Mouse (Mus musculus) forebrain, embryonic 15.5 days (tissue): ENCODE measurements around the gene Srl. TPM values are rescaled to one million over a fixed set of nuclear protein-coding genes. Genes with fewer than 3 reads are reported as not detected.
A peak's percentile ranks its signal among the peaks of the same experiment; 100 is the strongest.

Experiments used
- ATAC-seq: fragments of 200-750 bp; cut with Nextera tagmentation; replicated peaks from 2 replicates; pipeline ENCODE4 v1.8.0; 2017; ENCODE audit warnings: mild to moderate bottlenecking, moderate TSS enrichment, moderate library complexity
- H3K27ac ChIP-seq: fragments of 300-500 bp; sonication (generic); replicated peaks from 2 replicates; pipeline ENCODE4 v1.5.1; 2015; ENCODE audit warnings: mild to moderate bottlenecking, inconsistent platforms
- H3K27me3 ChIP-seq: fragments of 300-500 bp; sonication (generic); 2 replicates; pipeline ENCODE4 v1.6.1; 2015; ENCODE audit warnings: inconsistent platforms
- H3K36me3 ChIP-seq: fragments of 300-500 bp; sonication (generic); 2 replicates; pipeline ENCODE4 v1.6.1; 2015; ENCODE audit warnings: mild to moderate bottlenecking, inconsistent platforms
- H3K4me1 ChIP-seq: fragments of 300-500 bp; sonication (generic); 2 replicates; pipeline ENCODE4 v1.6.1; 2015; ENCODE audit warnings: inconsistent platforms
- H3K4me2 ChIP-seq: fragments of 300-500 bp; sonication (generic); replicated peaks from 2 replicates; pipeline ENCODE4 v1.6.1; 2015; ENCODE audit warnings: mild to moderate bottlenecking, inconsistent platforms
- H3K4me3 ChIP-seq: fragments of 300-500 bp; sonication (generic); 2 replicates; pipeline ENCODE4 v1.5.1; 2015; ENCODE audit warnings: mild to moderate bottlenecking, inconsistent platforms
- H3K9ac ChIP-seq: fragments of 300-500 bp; sonication (generic); replicated peaks from 2 replicates; pipeline ENCODE4 v1.6.1; 2015; ENCODE audit warnings: mild to moderate bottlenecking, inconsistent platforms
- H3K9me3 ChIP-seq: fragments of 300-500 bp; sonication (generic); 2 replicates; pipeline ENCODE4 v1.6.1; 2016; ENCODE audit warnings: inconsistent platforms
- WGBS: fragments of 180-500 bp; shearing (Covaris S2); methylation state at CpG from one replicate; pipeline ENCODE4 v1.1.7; 2015; ENCODE audit warnings: mixed read lengths; 5-methylcytosine and 5-hydroxymethylcytosine counted together
- polyA plus RNA-seq: library from polyadenylated mRNA; unstranded; fragments of >200 nt; fragmentation: Nextera tagmentation; extraction: Ambion mirVana; gene quantifications from 2 replicates; pipeline ENCODE4 v1.2.1, GENCODE M21; 2015

Gene Srl
- polyA plus RNA-seq, 1 experiment from 2014 or later = 40.1 TPM

DNA sequence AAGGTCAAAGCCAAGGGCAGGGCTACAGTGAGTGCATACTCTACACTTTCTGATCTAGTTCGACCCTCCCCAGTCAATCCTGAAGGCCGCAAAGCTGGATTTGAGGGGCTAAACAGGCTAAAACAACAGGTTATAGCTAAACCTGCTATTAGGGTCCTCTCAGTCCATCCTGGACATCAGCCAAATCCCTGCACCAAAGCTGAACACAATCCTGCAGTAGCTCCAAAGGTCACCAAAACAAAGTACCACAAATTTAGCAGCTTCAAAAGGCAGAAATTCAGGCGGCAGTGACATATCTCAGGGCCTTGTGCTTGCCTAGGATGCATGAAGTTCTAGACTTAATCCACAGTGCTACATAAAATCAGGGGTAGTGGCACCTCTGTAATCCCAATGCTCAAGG lies 35.4 kb downstream of the Srl start:
- no peaks in the 10 kb centered on the region for H3K4me1 ChIP-seq
- H3K4me3 ChIP-seq = no peak overlapping the region
- no peak overlapping the region for H3K9ac ChIP-seq
- WGBS = 84% methylated on average over 3 of the region's 3 CpGs
- ATAC-seq = no peak
- no peak overlapping the region for H3K4me2 ChIP-seq
- H3K27ac ChIP-seq = no peak overlapping the region
- no peaks in the 10 kb centered on the region for H3K36me3 ChIP-seq
- no peaks in the 10 kb centered on the region for H3K27me3 ChIP-seq
- H3K9me3 ChIP-seq = no peaks in the 10 kb centered on the region

DNA sequence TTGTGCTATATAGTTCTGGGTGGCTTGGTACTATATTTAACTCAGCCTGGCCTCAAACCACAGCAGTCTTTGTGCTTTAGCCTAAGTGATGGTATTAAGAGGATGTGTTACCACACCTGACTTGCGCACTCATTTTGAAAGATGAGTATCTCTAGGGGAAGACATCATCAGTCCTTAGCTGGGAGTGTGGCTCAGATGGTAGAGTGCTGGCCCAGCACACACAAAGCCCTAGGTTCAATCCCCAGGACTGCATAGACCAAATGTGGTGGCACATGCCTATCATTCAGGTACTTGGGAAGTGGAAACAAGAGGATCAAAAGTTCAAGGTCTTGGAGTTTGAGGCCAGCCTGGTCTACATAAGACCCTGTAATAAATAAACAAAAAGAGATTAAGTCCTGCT lies 38.1 kb downstream of the Srl start:
- H3K27me3 ChIP-seq = no peaks in the 10 kb centered on the region
- H3K36me3 ChIP-seq = no peaks in the 10 kb centered on the region
- H3K9me3 ChIP-seq = no peaks in the 10 kb centered on the region
- H3K4me1 ChIP-seq = no peaks in the 10 kb centered on the region
- 93% methylated on average over 1 of the region's 1 CpGs for WGBS
- ATAC-seq = no peak
- H3K27ac ChIP-seq = no peak overlapping the region
- H3K4me3 ChIP-seq = no peak overlapping the region
- no peak overlapping the region for H3K4me2 ChIP-seq
- H3K9ac ChIP-seq = no peak overlapping the region

DNA sequence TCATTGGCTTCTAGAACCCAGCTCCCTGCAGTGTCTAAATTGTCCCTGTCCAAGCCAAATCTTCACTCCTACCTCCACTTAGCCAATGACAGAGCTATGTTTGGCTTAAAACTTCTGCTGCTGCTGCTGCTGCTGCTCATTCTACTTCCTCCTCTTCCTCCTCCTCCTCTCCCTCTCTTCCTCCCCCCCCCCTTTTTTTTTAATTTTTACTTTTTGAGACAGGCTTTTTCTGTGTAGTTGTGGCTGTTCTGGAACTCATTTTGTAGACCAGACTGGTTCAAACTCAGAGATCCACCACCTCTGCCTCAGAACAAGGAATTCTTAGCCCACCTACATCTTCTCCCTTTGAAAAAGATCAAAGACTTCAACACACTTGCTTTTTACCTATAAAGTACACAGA lies 39.0 kb downstream of the Srl start:
- no peaks in the 10 kb centered on the region for H3K27me3 ChIP-seq
- H3K4me2 ChIP-seq = no peak overlapping the region
- no peak for ATAC-seq
- H3K9me3 ChIP-seq = no peaks in the 10 kb centered on the region
- no peaks in the 10 kb centered on the region for H3K4me1 ChIP-seq
- H3K27ac ChIP-seq = no peak overlapping the region
- no peaks in the 10 kb centered on the region for H3K36me3 ChIP-seq
- H3K4me3 ChIP-seq = no peak overlapping the region
- no peak overlapping the region for H3K9ac ChIP-seq

DNA sequence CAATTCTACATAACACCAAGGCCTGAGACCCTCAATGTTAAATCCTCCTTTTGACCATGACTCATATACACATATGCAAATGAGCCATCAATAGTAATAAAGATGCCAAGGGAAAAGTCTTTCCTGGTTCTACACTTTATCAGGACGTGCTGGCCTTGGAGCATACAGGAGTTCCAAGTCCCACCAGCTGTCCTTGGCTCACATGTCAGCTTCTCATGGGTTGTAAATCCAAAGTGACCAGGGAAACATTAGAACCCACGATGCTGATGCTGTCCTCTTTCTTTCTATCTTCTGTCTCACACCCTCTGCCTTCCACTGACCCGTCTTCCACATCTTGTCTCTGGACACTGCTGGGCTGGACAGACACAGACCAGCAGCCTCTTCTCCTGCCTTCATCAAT lies 39.9 kb downstream of the Srl start:
- Histone ChIP-seq H3K27ac (no peak overlapping the region), H3K36me3 (no peaks in the 10 kb centered on the region), H3K9me3 (no peaks in the 10 kb centered on the region), H3K4me1 (no peaks in the 10 kb centered on the region), H3K4me3 (no peak overlapping the region), H3K27me3 (no peaks in the 10 kb centered on the region), H3K4me2 (no peak overlapping the region), H3K9ac (no peak overlapping the region)
- 93% methylated on average over 3 of the region's 3 CpGs for WGBS
- no peak for ATAC-seq

DNA sequence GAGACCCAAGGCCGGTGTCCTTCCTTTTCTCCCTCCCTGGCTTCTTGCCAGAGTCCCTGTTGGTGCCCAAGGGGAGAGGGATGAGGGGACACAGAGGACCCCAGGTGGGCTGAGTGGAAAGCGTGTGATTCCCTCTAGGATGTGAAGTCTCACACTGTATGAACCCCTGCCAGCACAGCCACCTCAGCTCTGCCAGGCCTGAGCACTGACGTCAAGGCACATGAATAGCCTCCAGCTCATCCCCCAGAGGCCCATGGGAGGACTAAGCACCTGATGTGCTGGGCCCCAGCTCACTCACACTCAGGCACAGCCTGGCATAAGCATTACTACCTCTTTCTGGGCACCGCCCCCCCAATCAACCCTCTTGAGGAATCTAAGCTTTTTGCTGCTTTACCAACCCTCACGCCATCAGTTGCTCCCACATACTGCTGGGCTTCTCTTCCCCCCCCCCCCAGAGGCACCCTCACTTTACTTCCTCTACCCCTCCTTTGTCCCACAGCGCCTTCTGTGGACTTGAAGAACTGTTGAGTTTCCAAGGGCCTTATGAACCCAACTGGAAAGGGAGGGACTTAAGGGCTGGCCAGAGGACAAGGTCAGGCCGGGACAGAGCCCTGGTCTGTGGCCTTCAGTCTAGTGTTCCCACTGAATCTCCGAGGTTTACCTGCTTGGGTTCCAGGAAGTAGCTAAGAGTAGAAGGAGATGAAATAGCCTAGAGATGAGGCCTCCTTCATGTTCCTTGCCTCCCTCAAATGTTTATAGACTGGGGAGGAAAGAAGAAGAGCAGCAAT lies 40.8 kb downstream of the Srl start:
- no peak for ATAC-seq
- H3K36me3 ChIP-seq = no peaks in the 10 kb centered on the region
- no peak overlapping the region for H3K4me3 ChIP-seq
- no peaks in the 10 kb centered on the region for H3K9me3 ChIP-seq
- H3K9ac ChIP-seq = no peak overlapping the region
- no peaks in the 10 kb centered on the region for H3K4me1 ChIP-seq
- no peaks in the 10 kb centered on the region for H3K27me3 ChIP-seq
- WGBS = 83% methylated on average over 8 of the region's 8 CpGs
- no peak overlapping the region for H3K27ac ChIP-seq
- no peak overlapping the region for H3K4me2 ChIP-seq

DNA sequence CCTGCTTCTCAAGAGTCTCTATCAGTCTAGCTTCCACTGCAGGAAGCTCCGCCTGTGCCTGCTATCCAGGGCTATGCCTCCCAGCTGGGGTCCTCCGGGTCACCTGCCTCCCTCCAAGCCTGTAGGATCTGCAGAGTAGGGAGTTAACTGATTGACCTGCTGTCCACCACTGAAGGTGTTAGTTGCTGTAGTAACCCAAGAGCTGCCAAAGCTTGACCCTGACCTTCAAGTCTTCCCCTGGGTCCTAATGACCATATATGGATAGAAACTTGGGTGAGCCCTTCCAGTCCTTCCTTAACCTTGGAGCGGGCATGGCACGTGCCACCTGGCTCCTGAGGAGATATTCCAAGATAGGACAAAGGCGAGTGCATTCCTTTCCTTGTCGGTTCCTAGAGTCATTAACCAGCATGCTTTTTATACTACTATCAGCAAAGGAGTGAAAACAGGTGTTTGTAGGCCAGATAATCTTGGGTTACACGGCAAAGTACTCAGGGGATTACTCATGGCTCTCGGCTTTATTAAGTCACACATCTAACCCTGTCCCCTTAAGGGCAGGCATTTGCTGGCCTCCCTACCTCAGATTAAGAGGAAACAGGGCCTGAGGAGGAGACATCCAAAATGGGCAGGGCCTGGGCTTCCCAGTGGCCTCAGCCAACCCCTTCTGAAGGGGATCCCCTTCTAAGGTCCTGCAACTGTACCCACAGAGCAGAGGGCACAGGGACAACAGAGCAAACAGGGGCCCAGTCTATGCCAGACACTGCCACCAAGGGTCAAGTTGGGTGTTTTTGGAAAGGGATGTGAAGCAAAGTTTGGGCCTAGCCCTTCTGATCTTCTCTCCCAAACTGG lies 43.6 kb downstream of the Srl start:
- WGBS = 87% methylated on average over 8 of the region's 8 CpGs

DNA sequence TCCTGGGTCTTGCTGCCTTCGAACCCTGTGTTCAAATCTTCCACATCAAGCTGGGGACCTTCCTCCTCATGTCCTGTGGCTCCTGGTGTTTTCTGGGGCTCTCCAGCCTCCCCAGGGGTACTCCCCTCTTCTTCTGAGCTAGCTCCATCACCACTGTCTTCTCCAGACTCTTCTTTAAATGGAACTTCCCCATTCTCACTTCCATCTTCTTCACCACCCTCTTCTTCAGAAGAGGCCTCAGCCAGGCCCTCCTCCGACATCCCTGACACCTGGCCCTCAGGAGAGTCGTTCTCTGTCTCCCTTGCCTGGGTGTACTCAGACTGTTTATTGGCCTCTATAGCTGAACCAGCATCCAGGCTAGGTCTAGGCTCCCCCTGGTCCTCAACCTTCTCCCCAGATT lies 45.1 kb downstream of the Srl start:
- 94% methylated on average over 3 of the region's 3 CpGs for WGBS
- ATAC-seq = no peak
- Histone ChIP-seq H3K36me3 (peaks cover 3% of the 10 kb centered on the region; the same call in 1 of the 2 replicates), H3K9ac (no peak overlapping the region), H3K4me2 (no peak overlapping the region), H3K27me3 (no peaks in the 10 kb centered on the region), H3K27ac (no peak overlapping the region), H3K4me3 (no peak overlapping the region), H3K4me1 (no peaks in the 10 kb centered on the region), H3K9me3 (no peaks in the 10 kb centered on the region)

More for the DNA sequence above, 43.6 kb downstream of the Srl start:
- no peaks in the 10 kb centered on the region for H3K36me3 ChIP-seq
- H3K27ac ChIP-seq = no peak overlapping the region
- H3K9me3 ChIP-seq = no peaks in the 10 kb centered on the region
- no peak overlapping the region for H3K9ac ChIP-seq
- H3K4me1 ChIP-seq = no peaks in the 10 kb centered on the region
- H3K4me3 ChIP-seq = no peak overlapping the region
- ATAC-seq = no peak
- H3K4me2 ChIP-seq = no peak overlapping the region
- H3K27me3 ChIP-seq = no peaks in the 10 kb centered on the region

DNA sequence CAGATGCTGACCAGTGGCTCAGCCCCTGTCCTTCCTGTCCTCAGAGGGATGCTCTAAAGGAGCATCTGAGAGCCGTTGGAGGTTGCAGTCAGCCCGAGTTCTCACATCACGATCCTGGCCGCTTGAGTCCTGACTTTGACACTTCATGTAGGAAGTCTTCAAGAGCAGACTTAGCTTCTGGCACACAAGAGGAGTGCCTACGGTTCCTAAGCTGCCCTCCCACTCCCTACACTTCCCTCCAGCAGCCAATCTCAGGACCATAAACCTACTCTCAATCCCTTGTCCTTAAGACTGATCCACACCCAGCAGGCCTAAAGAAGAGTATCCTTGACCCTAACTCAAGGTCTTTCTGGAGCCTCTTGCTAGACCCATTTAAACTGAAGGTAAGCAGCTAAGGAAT lies 45.8 kb downstream of the Srl start:
- H3K9me3 ChIP-seq = no peaks in the 10 kb centered on the region
- no peak for ATAC-seq
- no peaks in the 10 kb centered on the region for H3K4me1 ChIP-seq
- WGBS = 88% methylated on average over 5 of the region's 5 CpGs
- no peaks in the 10 kb centered on the region for H3K27me3 ChIP-seq
- H3K27ac ChIP-seq = no peak overlapping the region
- no peak overlapping the region for H3K9ac ChIP-seq
- H3K4me2 ChIP-seq = no peak overlapping the region
- peaks cover 3% of the 10 kb centered on the region; the same call in 1 of the 2 replicates for H3K36me3 ChIP-seq
- no peak overlapping the region for H3K4me3 ChIP-seq

DNA sequence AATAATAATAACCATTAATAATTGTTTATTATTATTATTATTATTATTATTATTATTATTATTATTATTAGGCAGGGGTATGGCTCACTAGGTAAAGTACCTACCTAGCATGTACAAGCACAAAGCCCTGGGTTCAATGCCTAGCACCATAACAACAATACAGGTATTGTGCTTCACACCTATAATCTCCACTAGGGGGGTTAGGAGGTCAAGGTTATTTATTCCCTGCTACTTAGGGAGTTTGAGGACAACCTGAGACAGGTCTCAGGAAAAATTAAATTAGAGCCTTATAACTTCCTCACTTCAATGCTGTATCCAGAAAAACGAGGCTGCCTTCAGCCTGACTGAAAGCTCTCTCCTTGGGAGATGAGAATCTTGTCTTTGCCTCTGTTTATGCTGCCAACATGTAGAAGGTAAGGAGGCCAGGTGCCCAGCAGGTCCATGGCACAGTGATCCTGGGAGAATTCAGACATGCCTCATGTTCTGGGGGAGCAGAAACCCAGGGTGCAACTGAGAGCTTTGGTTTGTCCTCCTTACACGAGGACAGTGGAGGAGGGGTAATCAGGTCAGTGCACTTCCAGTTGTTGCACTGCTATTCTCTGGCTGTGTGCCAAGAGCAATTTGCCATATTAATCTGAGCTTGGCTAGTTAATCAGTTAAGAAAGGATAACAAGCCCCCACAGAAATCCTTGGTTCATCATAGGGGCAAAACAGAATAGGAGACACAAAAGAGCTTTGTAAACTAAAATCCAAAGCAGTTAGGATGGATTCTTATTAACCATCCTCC lies 48.6 kb downstream of the Srl start:
- Histone ChIP-seq H3K9ac (no peak overlapping the region), H3K36me3 (peaks cover 3% of the 10 kb centered on the region; the same call in 1 of the 2 replicates), H3K27ac (no peak overlapping the region), H3K9me3 (no peaks in the 10 kb centered on the region), H3K4me1 (0 out of 2 replicates have a peak, but pooled peaks cover 3% of the 10 kb centered on the region), H3K27me3 (no peaks in the 10 kb centered on the region), H3K4me2 (no peak overlapping the region), H3K4me3 (no peak overlapping the region)
- ATAC-seq = no peak
- WGBS = 28% methylated on average over 2 of the region's 2 CpGs

DNA sequence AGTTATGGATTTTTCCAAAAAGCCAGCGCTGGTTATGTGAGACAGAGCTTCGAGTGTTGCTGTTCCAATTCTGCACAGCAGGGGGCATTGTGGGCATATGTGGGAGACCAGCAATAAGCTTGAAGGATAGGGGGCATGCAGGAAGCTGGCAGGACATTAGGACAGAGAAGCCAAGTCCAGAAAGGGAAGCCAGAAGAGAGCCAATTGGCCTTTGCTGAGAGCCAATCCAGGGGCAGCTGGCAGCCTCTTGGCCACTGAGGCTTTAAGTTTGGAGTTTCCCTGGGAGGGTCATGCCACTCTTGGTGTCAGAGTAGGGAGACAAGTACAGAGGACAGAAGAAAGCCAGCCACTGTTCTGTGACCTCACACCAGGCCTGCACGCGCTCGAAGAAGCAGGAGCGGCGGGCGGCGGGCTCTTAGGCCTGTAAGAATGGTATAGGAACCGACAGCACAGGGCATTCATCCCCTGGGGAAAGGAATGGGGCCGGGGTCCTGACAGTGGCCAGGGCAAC lies 52.4 kb downstream of the Srl start:
- Histone ChIP-seq H3K27me3 (no peaks in the 10 kb centered on the region), H3K36me3 (peaks cover 3% of the 10 kb centered on the region; the same call in 1 of the 2 replicates), H3K4me3 (no peak overlapping the region), H3K9ac (no peak overlapping the region), H3K9me3 (no peaks in the 10 kb centered on the region), H3K27ac (no peak overlapping the region), H3K4me1 (0 out of 2 replicates have a peak, but pooled peaks cover 3% of the 10 kb centered on the region), H3K4me2 (no peak overlapping the region)
- 68% methylated on average over 11 of the region's 11 CpGs for WGBS
- ATAC-seq = peak; percentile 83

DNA sequence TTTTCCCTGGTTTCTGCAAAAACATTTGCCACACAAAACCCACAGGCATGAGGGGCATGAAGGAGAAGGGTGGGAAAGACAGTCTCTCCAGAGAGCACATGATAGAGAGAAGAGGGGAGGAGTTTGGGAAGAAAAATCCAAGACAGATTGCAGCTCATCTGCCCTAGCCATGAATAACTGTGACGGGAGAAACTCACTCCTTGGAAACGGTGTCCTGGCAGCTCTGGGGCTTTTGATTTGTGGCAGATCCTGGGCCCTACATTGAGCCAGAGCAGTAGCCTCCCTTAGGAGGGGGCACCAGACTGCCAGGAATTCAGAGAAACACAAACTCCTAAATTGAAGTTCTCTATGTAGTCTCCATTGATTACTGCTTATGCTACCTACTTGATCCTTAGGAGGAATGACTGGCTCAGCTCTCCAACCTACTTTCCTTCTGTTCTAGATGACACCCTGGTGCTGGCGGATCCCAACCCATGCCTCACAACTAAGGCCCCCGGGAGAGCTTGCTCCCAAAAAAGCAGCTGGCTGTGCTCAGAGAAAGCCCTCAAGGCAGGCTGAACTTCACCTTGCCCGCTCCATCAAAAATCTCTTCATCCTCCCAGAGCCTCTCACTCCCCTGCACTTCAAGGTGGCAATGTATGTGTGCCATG lies 60.9 kb downstream of the Srl start:
- H3K9me3 ChIP-seq = no peaks in the 10 kb centered on the region
- H3K9ac ChIP-seq = no peak overlapping the region
- H3K27ac ChIP-seq = 0 out of 2 replicates have a peak overlapping the region, but pooled peaks have one; percentile 50
- H3K36me3 ChIP-seq = peaks cover 10% of the 10 kb centered on the region; the same call in 1 of the 2 replicates
- no peak overlapping the region for H3K4me2 ChIP-seq
- no peak for ATAC-seq
- no peak overlapping the region for H3K4me3 ChIP-seq
- 79% methylated on average over 5 of the region's 5 CpGs for WGBS
- H3K4me1 ChIP-seq = no peaks in the 10 kb centered on the region
- no peaks in the 10 kb centered on the region for H3K27me3 ChIP-seq
